Mouse (Mus musculus): ENCODE results near the gene Exoc3l4.
A peak's percentile ranks its signal among the peaks of the same experiment; 100 is the strongest.

Exoc3l4 gene

DNA sequence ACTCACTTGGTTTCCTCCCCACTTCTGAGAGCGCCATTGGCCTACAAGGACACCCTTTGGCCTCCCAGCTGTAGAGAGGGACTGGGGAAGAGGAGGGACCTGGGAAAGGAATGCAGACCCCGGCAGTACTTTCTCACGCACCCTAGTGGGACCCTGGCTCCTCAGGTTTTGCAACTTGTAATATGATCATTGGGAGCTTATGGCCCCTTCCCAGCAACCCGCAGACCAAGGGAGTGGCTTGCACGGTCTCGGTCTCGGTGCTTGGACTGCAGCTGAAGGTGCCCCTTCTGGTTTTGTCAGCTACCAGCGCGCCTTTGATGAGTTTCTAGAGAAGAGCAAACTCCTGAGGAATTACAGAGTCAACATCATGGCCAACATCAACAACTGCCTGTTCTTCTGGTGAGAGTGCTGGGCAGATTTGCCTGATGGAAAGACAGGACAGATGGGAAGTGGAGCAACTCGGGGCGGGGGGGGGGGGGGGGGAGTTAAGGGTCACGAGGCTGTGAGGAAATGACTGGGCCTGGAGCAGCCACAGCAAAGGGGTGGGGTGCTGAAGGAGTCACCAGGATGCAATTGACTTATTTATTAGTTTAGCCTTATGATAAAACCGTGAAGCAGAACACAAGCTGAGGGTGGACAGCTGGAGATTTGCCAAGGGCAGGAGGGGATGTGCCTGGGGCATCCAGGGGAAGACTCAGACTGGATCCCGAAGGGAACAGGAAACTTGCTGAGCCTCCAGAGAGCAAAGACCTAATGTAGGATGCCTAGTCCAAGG lies 32.3 kb downstream of the Exoc3l4 start:
- no peak for DNase-seq (ENCODE audit: low read depth, low spot score)

DNA sequence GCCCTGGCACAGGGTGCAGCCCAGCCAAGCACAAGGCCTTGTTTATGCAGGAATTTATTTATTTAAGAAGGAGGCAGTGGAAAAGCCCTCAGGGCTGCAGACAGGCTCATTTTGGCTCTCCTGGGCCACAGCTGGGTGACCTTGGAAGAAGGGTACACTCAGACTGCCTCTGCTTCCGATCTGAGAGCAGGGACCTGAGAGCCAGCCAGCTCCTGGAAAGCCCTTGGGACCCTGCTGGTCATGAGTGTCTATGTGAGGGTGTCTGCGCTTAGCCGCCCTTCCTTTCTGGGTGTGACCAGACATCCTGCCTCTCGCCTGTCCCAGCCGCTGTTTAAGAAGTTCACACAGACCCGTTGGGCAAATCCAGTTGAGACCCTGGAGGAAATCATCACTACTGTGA lies 33.5 kb downstream of the Exoc3l4 start:
- peak; percentile 80 for DNase-seq (ENCODE audit: low read depth, low spot score)

DNA sequence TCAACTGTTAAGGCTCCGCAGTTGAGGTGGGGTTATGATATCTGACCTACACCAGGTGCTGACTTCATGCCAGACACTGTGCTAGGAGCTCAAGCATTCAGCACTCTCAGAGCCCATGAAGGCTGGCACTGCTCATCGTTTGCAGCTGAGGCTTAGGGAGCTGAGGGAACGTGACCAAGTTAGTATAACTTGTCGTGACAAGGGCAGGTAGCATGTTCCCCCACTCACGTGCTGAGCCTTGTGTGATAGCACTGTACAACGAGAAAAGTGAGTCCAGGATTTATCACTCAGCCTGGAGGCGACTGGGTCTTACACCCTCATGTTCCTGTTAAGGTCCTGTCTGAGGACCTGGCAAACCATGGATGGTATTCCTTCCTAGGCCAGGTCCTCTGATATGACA lies 34.7 kb downstream of the Exoc3l4 start:
- DNase-seq (ENCODE audit: low read depth, low spot score): no peak

DNA sequence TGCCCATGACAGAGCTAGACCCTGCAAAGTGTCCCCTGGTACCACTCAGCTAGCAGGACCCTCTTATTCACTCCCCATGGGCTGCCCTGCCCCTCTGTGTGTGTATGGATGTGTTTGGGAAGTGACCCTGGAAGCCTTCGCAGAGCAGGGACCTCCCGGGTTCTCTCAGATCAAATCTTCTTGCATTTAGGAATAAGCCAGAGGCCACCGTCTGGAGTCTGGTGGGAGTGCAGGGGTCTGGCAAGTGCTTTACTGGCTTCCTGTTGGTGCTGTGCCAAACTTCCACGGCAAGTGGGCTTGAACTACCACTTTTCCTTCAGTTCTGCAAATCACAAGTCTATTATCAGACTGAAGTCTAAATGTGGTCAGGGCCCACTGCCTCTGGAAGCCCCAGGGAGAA lies 37.2 kb downstream of the Exoc3l4 start:
- no peak for DNase-seq (ENCODE audit: low read depth, low spot score)

DNA sequence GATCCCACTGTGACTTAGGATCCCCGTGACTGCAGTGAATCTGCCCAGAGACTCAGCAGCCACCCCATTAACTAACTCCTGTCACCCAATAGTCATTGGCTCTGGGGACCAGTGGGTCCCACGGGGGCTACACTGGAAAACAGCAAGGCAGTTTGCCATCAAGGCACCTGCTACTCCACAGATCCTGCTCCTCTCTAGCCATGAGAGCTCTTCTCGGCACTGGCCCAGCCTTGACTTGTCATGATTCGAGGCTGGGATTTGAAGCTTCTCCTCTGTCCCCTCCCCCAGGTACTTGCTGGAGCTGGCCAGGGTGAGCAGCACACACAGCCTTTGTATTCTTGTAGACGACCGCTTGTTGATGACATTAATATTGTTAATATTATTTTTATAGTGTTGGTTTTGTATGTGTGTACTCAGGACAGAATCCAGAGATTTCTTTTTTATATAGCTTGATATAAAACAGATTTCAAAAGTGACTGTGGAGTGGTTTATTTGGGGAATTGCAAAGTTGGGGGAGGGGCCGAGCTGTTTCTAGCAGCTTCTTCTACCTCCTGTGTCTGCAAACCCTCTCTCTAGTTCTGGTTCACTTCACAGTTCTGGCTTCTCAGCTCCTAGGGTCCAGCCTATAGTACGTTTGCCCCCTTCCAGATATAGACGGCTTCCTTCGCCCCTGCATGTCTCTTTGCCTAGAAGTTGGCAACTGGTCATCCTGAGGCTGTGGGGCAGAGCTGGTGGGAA lies 37.9 kb downstream of the Exoc3l4 start:
- no peak for DNase-seq (ENCODE audit: low read depth, low spot score)

DNA sequence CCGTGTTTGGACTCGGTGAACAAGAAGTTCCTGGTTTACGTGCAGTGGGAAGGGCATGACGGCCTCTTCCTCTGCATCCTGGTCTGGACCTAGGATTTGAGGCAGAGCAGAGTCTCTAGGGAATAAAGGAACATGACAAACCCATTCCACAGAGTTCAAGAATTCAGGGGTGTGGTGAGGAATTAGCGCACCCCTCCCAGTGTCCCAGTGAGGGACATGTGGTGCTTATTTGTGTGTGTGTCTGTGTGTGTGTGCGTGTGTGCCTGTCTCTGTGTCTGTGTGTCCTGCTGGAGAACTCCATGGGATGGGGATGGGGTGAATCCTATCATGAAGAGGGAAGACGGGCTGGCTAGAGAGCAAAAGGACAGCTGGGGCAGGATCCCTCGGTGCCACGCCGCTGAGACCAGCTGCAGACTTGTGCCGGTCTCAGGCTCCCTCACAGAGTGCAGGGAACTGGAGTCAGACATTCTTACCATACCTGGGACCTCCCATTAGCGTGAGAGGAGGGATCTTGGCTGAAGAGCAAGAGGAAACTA lies 38.6 kb downstream of the Exoc3l4 start:
- DNase-seq (ENCODE audit: low read depth, low spot score): peak; percentile 44

DNA sequence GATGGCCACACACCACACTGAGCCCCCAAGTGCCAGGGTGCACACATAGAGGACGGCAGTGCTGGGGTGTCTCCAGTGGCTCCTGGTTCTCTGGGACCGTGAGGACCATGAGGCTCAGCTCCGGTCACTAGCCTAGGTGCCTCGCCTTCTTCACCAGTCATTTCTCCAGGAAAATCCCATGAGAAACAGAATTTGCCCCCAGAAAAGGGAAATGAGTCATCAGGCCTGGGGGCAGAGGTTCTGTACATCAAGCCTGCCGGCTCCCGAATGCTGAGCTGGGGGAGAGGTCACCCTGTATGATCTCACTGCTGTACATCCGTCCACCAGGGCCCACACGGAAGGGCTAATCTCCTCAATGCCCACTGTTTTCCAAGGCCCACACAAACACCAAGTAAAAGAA lies 39.0 kb downstream of the Exoc3l4 start:
- DNase-seq (ENCODE audit: low read depth, low spot score): no peak

DNA sequence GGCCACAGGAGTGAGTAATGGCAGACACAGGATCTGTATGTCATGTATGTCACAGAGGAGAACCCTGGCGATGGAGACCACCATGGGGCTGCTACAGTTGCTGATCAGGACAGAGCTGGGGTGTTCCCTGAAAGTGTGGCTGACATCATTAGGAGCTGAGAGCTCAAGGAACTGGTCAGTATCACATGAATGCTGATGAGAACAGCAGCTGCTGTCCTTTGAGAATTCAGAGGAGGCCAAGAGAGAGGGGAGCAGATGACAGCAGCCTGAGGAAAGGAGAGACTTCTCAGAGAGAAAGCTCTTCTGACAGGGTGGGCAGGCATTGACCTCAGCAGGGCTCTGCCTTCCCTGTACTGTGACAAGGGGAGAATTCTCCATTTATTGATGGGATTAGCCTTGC lies 40.9 kb downstream of the Exoc3l4 start:
- DNase-seq (ENCODE audit: low read depth, low spot score): no peak

DNA sequence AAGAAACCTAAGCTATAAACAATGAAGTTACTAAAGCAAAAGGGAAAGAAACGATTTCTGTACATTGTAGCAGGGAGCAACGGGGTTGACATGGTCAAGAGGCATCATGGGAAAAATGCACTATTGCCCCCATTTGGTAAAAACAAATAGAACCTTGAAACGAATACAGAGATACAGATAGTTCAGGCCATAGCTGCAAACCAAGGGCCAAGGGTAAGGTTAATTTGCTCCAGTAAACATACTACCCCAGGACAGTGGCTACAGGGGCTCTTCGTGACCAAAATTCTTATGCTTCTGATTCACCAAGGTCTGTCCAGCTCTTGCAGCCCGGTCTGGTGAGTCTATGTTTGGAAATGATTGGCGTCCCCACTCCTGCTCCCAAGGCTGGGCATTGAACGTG lies 46.8 kb downstream of the Exoc3l4 start:
- DNase-seq (ENCODE audit: low read depth, low spot score): no peak

DNA sequence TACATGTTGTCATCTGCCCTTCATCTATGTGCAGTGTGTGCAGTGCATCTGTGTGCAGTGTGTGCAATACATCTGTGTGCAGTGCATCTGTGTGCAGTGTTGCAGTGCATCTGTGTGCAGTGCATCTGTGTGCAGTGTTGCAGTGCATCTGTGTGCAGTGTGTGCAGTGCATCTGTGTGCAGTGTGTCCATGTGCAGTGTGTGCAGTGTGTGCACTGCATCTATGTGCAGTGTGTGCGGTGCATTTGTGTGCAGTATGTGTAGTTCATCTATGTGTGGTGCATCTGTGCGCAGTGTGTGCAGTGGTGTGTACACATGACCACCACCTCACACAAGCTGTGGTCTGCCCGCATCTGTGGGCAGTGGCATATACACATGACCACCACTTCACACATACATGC lies 49.6 kb downstream of the Exoc3l4 start:
- no peak for DNase-seq (ENCODE audit: low read depth, low spot score)

DNA sequence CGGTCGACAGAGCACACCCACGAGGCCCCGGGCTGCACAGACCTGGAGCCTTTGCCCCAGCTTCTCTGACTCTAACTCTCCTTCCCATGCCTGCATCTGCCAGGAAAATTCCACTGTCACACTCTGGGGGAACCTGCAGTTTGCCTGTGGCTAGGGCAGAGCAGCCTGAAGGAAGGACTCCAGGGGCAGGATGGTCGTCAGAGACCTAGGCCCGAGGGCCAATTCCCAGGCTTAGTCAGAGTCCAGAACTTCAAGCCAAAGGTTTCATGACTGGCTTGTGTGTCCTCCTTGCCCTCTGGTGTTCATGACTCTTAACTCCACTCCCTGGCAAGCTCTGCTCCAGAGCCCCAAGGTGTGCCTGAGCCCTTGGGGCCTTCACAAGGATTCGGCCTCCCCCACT lies 51.4 kb downstream of the Exoc3l4 start:
- DNase-seq (ENCODE audit: low read depth, low spot score): no peak

DNA sequence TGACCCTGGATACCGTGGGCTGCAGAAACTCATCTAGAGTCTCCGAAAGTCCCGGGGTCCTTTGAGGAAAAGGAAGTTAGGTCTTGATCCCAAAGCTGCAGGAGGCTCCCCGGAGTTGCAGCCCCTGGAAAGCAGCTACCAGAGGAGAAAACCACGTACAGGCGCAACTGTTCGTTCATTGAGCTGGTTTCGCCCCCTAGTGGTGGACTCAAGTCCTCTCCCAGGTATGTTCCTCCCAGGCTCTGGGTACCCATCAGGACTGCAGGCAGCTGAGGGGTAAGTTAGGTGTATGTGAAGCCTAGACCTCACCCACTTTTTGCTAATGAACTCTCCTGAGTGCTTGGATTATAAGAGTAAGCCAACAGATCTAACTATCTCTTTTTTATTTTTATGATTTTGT lies 52.7 kb downstream of the Exoc3l4 start:
- peak; percentile 87 for DNase-seq (ENCODE audit: low read depth, low spot score)

DNA sequence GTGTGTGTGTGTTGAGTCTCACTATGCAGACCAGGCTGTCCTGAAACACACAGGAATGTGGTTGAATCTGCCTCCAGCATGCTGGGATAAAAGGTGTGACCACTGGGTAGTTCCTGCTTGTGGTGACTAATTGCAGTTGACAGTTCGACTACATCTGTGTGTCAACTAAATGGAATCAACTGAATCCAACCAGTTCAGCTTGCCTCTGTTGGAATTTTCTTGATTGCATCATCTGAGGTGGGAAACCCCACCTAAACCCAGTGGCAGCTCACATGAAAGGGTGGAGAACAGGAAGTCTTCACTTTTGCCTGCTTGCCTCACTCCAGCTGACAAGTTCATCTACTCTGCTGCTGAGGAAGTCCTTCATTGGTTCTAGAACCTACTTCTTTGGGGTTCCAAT lies 54.3 kb downstream of the Exoc3l4 start:
- no peak for DNase-seq (ENCODE audit: low read depth, low spot score)

DNA sequence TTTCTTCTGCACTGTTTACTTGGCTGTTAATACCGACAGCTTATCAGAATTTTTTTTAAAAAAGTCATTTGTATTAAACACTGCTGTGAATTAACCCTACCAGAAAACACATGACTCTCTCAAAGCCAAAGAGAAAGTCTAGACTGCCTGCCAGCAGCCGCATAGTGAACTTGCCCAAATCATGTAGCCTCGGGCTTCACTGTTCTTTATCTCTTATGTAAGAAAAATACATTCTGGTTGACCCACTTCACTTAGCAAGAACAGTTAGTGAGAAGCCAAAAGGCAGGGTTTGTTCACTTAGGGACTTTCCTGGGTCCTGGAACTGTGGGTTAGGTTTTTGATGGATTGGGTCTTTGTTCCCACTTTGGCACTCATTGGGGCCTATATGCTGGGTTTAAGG lies 54.9 kb downstream of the Exoc3l4 start:
- DNase-seq (ENCODE audit: low read depth, low spot score): no peak

DNA sequence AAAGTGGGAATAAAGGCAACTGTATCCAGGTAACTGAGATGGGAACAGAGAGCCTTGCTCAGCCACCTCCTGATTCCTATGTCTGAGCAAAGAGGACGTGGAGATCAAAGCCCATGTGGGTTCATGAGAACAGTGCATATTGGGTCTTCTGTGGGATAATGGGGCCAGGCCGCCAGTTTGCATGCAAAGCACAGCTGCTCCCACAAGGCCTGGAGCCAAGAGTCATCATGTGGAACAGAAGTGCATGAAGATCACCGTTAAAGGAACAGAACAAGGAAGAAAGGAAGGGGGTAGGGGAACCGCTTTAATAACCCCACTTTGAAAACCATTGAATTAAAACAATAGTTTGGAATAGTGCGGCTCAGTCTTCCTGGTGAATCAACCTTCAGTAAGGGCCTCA lies 56.1 kb downstream of the Exoc3l4 start:
- DNase-seq (ENCODE audit: low read depth, low spot score): no peak

DNA sequence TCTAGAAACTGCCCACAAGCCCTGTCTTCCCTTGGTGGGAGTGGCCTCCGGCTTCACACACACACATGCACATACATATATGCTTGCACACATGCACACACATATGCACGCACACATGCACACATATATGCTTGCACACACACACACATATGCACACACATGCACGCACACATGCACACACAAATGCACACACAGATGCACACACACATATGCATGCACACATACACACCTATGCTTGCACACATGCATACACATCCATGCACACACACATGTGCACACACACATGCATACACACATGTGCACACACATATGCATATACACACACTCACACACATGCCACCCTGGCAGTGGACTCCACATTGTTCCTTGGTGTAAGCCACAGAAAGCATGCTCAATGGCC lies 57.6 kb downstream of the Exoc3l4 start:
- no peak for DNase-seq (ENCODE audit: low read depth, low spot score)

DNA sequence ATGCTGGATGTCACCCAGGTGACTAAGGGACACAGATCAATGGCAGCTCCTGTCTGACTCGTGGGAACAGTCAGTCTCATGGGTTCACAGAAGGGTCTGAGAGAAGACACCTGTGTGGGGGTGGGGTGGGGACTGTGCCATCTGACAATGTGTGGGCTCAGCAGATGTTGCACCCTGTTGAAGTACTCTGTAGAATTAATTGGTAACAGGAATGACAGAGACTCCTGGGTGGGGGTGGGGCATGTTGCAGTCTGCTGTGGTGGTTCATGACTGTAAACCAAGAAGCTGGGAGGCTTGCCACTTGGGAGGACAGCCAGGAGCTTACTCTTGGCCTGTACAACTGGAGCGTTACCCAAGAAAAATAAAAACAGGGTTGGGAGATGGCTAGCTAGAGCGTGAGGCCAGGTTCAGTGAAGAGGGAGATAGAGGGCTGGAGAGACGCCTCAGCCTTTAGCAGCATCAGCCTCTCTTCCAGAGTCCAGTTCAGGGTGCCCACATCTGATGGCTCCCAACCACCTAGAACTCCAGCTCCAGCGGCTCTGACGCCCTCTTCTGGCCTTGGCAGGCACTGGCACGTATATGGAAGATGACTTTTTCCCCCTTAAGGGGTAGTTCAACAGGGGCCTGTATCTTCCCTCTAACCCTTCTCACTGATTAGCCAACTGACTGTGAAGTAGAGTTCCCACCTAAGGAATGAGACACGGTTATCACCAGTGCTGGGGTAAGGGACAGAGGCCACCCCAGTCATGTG lies 58.3 kb downstream of the Exoc3l4 start:
- no peak for DNase-seq (ENCODE audit: low read depth, low spot score)

DNA sequence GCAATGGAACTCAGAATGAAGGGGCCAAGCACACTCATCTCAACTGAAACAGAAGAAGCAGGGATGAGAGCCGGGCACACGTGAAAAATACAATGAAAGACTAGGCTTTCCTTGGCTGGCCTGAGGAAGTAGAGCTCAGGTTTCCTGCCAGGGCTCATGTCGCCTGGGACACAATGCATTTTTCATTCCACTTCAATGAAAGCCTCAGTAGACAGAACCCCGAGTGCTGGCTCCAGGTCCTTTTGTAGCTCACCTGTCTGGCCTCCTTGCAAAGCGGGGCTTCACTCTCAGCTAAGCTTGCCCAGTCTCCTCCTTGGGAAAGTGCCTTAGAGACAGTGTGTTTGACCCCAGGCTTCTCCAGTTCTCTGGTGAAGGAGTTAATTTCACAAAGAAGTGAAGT lies 62.1 kb downstream of the Exoc3l4 start:
- no peak for DNase-seq (ENCODE audit: low read depth, low spot score)

DNA sequence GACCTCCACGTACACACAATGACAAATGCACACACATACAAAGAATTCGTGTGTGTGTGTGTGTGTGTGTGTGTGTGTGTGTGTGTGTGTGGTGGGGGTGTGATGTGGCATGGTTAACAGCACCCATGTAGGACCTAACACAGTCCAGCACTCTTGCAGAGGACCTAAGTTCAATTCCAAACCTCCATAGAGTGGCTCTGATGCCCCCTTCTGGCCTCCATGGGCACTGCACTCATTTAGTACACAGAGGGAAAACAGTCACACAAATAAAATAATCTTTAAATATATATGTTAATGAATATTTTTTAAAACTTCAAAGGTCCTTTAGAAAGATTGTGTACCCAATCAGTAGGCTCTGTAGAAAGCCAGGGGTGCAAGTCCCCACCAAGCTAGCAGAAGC lies 63.1 kb downstream of the Exoc3l4 start:
- DNase-seq (ENCODE audit: low read depth, low spot score): peak; percentile 53

Data from ZHBTc4 (cell line).